Mouse (Mus musculus) heart, postnatal 0 days (tissue): ENCODE results near the gene Gm3045. TPM values are rescaled to one million over a fixed set of nuclear protein-coding genes. Genes with fewer than 3 reads are reported as not detected.

Experiments used
- ATAC-seq: fragments of 200-750 bp; cut with Nextera tagmentation; 2 replicates; pipeline ENCODE4 v1.8.0; 2017; ENCODE audit warnings: low read depth, moderate number of reproducible peaks, moderate library complexity; ENCODE audit not compliant: insufficient read depth
- DNase-seq: peaks from one replicate; pipeline ENCODE4 v3.0.0-alpha.2; 2016; ENCODE audit warnings: low spot score
- H3K27ac ChIP-seq: fragments of 300-500 bp; sonication (generic); 2 replicates; pipeline ENCODE4 v1.5.1; 2014; ENCODE audit warnings: low read depth, mild to moderate bottlenecking
- H3K27me3 ChIP-seq: fragments of 300-500 bp; sonication (generic); 2 replicates; pipeline ENCODE4 v1.6.1; 2014; ENCODE audit warnings: low read length, mixed read lengths; ENCODE audit not compliant: control insufficient read depth, insufficient read depth
- H3K36me3 ChIP-seq: fragments of 300-500 bp; sonication (generic); replicated peaks from 2 replicates; pipeline ENCODE4 v1.6.1; 2014; ENCODE audit warnings: low read length, mixed read lengths; ENCODE audit not compliant: control insufficient read depth, insufficient read depth
- H3K4me1 ChIP-seq: fragments of 300-500 bp; sonication (generic); 2 replicates; pipeline ENCODE4 v1.6.1; 2014; ENCODE audit warnings: antibody characterized with exemption; ENCODE audit not compliant: control insufficient read depth, insufficient read depth
- H3K4me2 ChIP-seq: fragments of 300-500 bp; sonication (generic); 2 replicates; pipeline ENCODE4 v1.6.1; 2014; ENCODE audit warnings: low read depth, mild to moderate bottlenecking, low read length, moderate library complexity
- H3K4me3 ChIP-seq: fragments of 300-500 bp; sonication (generic); 2 replicates; pipeline ENCODE4 v1.5.1; 2014; ENCODE audit warnings: low read depth, low read length
- H3K9ac ChIP-seq: fragments of 300-500 bp; sonication (generic); replicated peaks from 2 replicates; pipeline ENCODE4 v1.6.1; 2014; ENCODE audit warnings: low read depth, low read length, mixed read lengths
- H3K9me3 ChIP-seq: fragments of 300-500 bp; sonication (generic); replicated peaks from 2 replicates; pipeline ENCODE4 v1.6.1; 2016; ENCODE audit warnings: low read length; ENCODE audit not compliant: control insufficient read depth
- CTCF ChIP-seq: IDR thresholded peaks from 2 replicates; pipeline ENCODE4 v1.5.1; 2016; ENCODE audit warnings: antibody characterized with exemption, control low read depth, low read depth
- EP300 ChIP-seq: IDR thresholded peaks from 2 replicates; pipeline ENCODE4 v1.6.1; 2016; ENCODE audit warnings: antibody characterized with exemption, low read depth
- WGBS: fragments of 180-500 bp; shearing (Covaris S2); extraction: QIAGEN DNeasy Blood & Tissue Kit; methylation state at CpG from one replicate; pipeline ENCODE4 v1.1.7; 2014; 5-methylcytosine and 5-hydroxymethylcytosine counted together
- polyA plus RNA-seq: library from polyadenylated mRNA; unstranded; fragments of >200 nt; fragmentation: Nextera tagmentation; extraction: Ambion mirVana; gene quantifications from 2 replicates; pipeline ENCODE4 v1.2.1, GENCODE M21; 2015
- total RNA-seq: library from RNA; depleted of rRNA; stranded (reverse); fragments of >200 nt; gene quantifications from 2 replicates; pipeline ENCODE4 v1.2.3, GENCODE M21; 2014; ENCODE audit warnings: low replicate concordance

The Gm3045 gene
- total and polyA plus RNA-seq, 2 experiments from 2014 or later, result not detected

DNA sequence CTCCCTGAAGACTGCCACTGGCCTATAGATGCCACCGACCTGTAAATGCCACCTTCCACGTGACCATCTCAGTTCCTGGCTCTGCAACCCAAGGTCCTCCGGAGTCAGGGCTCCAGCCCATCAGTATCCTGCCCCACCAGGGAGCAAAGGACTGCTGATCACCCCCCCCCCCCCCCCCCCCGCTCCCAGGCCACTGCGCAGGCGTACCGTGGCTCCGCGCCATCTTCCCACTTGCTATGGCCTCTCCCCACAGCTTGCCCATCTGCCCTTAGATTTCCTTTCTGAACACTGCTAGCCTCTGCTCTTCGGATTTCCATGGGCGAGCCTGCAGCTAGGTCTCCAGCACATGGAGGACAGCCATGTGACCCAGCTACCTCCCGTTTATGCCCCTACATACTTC is 6.1 kb downstream of the Gm3045 start:
- no peaks in the 10 kb centered on the region for H3K36me3 ChIP-seq
- no peak overlapping the region for H3K9ac ChIP-seq
- H3K4me3 ChIP-seq, result no peak overlapping the region
- no peak overlapping the region for H3K4me2 ChIP-seq
- TF ChIP-seq CTCF (no peak), EP300 (no peak)
- DNase-seq (no peak), ATAC-seq (no peak)
- 74% methylated on average over 8 of the region's 12 CpGs for WGBS
- H3K27ac ChIP-seq, result no peak overlapping the region
- H3K9me3 ChIP-seq, result no peaks in the 10 kb centered on the region
- peaks cover 35% of the 10 kb centered on the region for H3K27me3 ChIP-seq
- H3K4me1 ChIP-seq, result no peaks in the 10 kb centered on the region

DNA sequence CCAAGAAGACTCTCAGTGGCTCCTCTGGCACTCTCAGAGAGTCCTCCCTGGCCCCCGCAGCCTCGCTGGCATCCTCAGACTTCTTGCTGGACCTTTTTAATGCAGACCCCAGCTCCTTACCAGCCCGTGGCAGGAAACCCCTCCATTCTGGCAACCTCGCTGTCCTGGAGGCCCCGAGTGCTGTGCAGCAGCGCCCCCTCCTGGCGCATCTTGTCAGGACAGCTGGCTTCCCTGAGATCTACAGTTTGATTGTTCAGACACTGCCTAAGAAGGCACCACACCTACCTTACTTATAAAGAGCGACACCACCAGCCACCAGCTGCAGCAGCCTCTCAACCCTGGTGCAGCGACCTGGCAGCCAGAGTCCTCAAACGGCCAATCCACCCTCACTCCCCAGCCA is 7.1 kb downstream of the Gm3045 start:
- Histone ChIP-seq H3K27ac (no peak overlapping the region), H3K27me3 (peaks cover 43% of the 10 kb centered on the region), H3K9ac (no peak overlapping the region), H3K4me1 (no peaks in the 10 kb centered on the region), H3K36me3 (no peaks in the 10 kb centered on the region), H3K4me2 (no peak overlapping the region), H3K9me3 (no peaks in the 10 kb centered on the region), H3K4me3 (no peak overlapping the region)
- ATAC-seq, result no peak
- DNase-seq, result no peak
- TF ChIP-seq CTCF (peak; percentile 61), EP300 (no peak)
- 17% methylated on average over 10 of the region's 10 CpGs for WGBS

DNA sequence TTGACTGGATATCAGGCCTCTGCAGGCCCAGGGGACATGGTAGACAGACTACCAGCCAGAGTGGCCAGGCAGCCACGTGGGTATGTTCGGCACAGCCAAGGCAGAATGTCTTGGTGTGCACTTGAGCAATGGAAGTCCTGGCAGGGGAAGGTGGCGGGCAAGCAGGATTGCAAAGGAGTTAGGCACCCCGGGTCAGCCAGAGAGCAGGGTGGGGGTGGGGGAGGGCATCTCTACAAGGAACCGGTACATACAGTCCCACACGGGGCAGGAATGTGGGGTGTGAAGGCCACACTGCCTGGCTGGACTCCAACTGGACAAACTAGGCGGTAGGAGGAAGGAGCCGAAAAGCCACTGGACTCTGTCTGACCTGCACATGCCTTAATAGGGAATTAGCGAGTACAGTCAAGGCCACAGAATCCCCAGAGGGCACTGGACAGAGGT is 7.9 kb downstream of the Gm3045 start:
- no peak overlapping the region for H3K27ac ChIP-seq
- H3K9ac ChIP-seq, result no peak overlapping the region
- H3K36me3 ChIP-seq, result no peaks in the 10 kb centered on the region
- TF ChIP-seq EP300 (no peak), CTCF (no peak)
- H3K4me2 ChIP-seq, result no peak overlapping the region
- ATAC-seq, result no peak
- no peaks in the 10 kb centered on the region for H3K4me1 ChIP-seq
- 60% methylated on average over 9 of the region's 9 CpGs for WGBS
- no peak overlapping the region for H3K4me3 ChIP-seq
- DNase-seq, result no peak
- H3K27me3 ChIP-seq, result peaks cover 46% of the 10 kb centered on the region
- H3K9me3 ChIP-seq, result no peaks in the 10 kb centered on the region

DNA sequence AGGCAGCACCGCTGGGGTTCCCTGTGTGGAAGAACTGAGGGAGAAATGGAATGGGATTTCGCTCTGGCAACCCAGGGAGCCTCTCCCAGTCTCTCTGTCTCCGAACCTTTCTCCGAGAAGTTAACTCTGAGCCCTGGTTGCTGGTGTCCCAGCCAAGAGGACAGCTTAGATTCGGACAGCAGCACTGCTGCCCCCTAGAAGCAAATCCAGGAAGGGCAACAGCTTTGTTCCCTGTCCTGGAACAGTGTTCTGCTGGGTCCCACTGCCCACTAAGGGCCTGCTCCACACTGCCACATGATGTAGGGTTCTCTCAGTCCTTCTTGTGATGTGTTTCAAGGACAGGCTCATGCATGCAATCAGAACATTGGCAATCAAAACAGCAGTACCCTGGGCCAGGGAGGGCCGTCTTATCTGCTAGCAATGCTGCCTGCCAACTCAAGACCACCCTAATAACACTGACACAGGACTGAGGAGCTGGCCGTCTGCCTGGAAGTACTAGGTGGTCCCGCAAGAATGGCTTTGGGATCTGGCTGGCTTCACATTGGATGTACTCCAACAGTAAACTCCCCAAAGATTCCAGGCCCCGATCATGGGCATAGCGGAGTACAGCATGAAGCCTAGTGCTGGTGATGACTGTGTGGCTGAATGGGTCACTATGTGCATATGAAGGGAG is 9.4 kb downstream of the Gm3045 start:
- ATAC-seq (no peak), DNase-seq (no peak)
- Histone ChIP-seq H3K4me2 (no peak overlapping the region), H3K27me3 (peaks cover 60% of the 10 kb centered on the region), H3K4me1 (no peaks in the 10 kb centered on the region), H3K9me3 (no peaks in the 10 kb centered on the region), H3K36me3 (no peaks in the 10 kb centered on the region), H3K9ac (no peak overlapping the region), H3K4me3 (no peak overlapping the region), H3K27ac (no peak overlapping the region)
- 55% methylated on average over 10 of the region's 10 CpGs for WGBS
- TF ChIP-seq CTCF (no peak), EP300 (no peak)

DNA sequence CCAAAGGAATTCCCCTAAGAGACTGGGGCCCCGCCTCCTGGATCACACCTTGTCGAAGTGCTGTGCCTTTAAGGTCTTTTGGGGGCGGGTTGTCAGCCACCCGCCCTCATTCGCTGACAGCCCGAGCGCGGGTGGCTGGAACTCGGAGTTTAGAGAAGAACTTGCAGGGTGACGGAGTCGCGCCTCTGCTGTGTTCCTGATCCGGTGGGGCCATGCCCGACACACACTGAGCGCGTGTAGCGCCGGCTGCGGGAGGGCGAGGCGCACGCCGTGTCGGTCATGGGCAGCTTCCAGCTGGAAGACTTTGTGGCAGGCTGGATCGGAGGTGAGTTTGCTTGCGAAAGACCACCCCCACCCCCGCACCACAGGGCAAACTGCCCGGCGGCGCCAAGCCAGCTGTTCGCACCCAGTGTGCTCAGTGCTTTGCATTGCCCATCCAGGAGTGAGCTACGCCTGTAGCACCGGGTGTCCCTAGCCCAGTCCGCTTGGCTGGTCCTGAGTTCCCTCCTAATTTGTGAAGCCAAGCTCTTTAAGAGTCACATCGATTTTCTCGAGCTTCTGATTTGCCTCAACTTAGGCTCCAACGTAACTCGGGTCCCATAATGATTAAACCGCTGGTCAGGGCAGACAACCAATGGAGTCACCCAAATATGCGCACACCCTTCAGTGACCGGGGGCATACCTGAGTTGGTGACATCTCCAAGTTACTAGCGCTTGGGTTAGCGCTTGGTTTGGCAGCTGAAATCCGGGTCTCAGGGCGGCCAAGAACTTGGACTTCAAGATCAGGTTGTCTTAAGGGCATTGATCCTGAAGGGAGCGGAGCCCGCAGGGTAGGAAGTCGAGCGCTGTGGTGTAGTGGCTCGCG is 12.0 kb downstream of the Gm3045 start, which contains the start of gene Slc25a48:
TSS of gene Slc25a48 (plus strand) at position 145 of the 865 bp plus-strand sequence.
- no peak for TF ChIP-seq EP300
- no peak for TF ChIP-seq CTCF
- H3K9ac ChIP-seq, result no peak within 1 kb of the TSS

More for the DNA sequence above, 12.0 kb downstream of the Gm3045 start, which contains the start of gene Slc25a48:
- Histone ChIP-seq H3K9me3 (peaks cover 4% of the 10 kb centered on the region; the same call in 1 of the 2 replicates), H3K36me3 (no peaks in the 10 kb centered on the region), H3K4me2 (peak within 1 kb of the TSS; percentile 49), H3K27me3 (peaks cover 58% of the 10 kb centered on the region), H3K27ac (no peak within 1 kb of the TSS), H3K4me3 (peak within 1 kb of the TSS; percentile 29), H3K4me1 (no peaks in the 10 kb centered on the region)
- DNase-seq, result no peak
- WGBS, result 4% methylated on average over 51 of the region's 51 CpGs
- ATAC-seq, result peak; percentile 45; the same call in 1 of the 2 replicates
